Mouse (Mus musculus): ENCODE results near the gene Tmem216. TPM values are rescaled to one million over a fixed set of nuclear protein-coding genes. Genes with fewer than 3 reads are reported as not detected.

Tmem216 gene
- polyA plus RNA-seq, 1 experiment from 2014 or later, result 11.7 TPM

- Histone ChIP-seq H3K4me3 (ENCODE audit: low read depth, low read length) (peak overlapping the region; percentile 83), H3K27me3 (ENCODE audit: insufficient read depth, low read length) (no peaks in the 10 kb centered on the region), H3K4me1 (ENCODE audit: insufficient read depth) (peaks cover 39% of the 10 kb centered on the region), H3K9me3 (ENCODE audit: low read length) (no peaks in the 10 kb centered on the region), H3K4me2 (ENCODE audit: low read depth, low read length) (peak overlapping the region; percentile 85), H3K9ac (replicated peaks) (peak overlapping the region; percentile 91), H3K36me3 (replicated peaks; ENCODE audit: insufficient read depth, low read length) (peaks cover 24% of the 10 kb centered on the region), H3K27ac (ENCODE audit: low read depth) (peak overlapping the region; percentile 94)
- ATAC-seq (no peak), DNase-seq (no peak)
- TF ChIP-seq CTCF (IDR thresholded peaks at IDR 0.05; ENCODE audit: low read depth), result no peak
- TF ChIP-seq EP300 (IDR thresholded peaks at IDR 0.05; ENCODE audit: low read depth), result no peak
- WGBS (ENCODE audit: insufficient replicate concordance), result 20% methylated on average over 6 of the region's 6 CpGs
These were observed 46.3 kb upstream of the Tmem216 start for GRCm38 (mm10) chr19:10602247-10602769.

GRCm38 (mm10) chr19:10599648-10600047 is 43.6 kb upstream of the Tmem216 start:
- Histone ChIP-seq H3K9me3 (ENCODE audit: low read length) (no peaks in the 10 kb centered on the region), H3K36me3 (replicated peaks; ENCODE audit: insufficient read depth, low read length) (peaks cover 50% of the 10 kb centered on the region), H3K4me2 (ENCODE audit: low read depth, low read length) (no peak overlapping the region), H3K9ac (replicated peaks) (no peak overlapping the region), H3K27me3 (ENCODE audit: insufficient read depth, low read length) (no peaks in the 10 kb centered on the region), H3K27ac (ENCODE audit: low read depth) (no peak overlapping the region), H3K4me3 (ENCODE audit: low read depth, low read length) (no peak overlapping the region), H3K4me1 (ENCODE audit: insufficient read depth) (peaks cover 26% of the 10 kb centered on the region)
- 86% methylated on average over 2 of the region's 2 CpGs for WGBS (ENCODE audit: insufficient replicate concordance)
- no peak for ATAC-seq
- TF ChIP-seq CTCF (IDR thresholded peaks at IDR 0.05; ENCODE audit: low read depth), result no peak
- TF ChIP-seq EP300 (IDR thresholded peaks at IDR 0.05; ENCODE audit: low read depth), result no peak
- DNase-seq, result no peak

GRCm38 (mm10) chr19:10598188-10598587 is 42.1 kb upstream of the Tmem216 start:
- peaks cover 22% of the 10 kb centered on the region for H3K4me1 ChIP-seq (ENCODE audit: insufficient read depth)
- no peak overlapping the region for H3K9ac ChIP-seq (replicated peaks)
- TF ChIP-seq CTCF (IDR thresholded peaks at IDR 0.05; ENCODE audit: low read depth) (peak; percentile 68), EP300 (IDR thresholded peaks at IDR 0.05; ENCODE audit: low read depth) (no peak)
- no peaks in the 10 kb centered on the region for H3K27me3 ChIP-seq (ENCODE audit: insufficient read depth, low read length)
- H3K36me3 ChIP-seq (replicated peaks; ENCODE audit: insufficient read depth, low read length), result peaks cover 64% of the 10 kb centered on the region
- no peak overlapping the region for H3K4me2 ChIP-seq (ENCODE audit: low read depth, low read length)
- no peak overlapping the region for H3K4me3 ChIP-seq (ENCODE audit: low read depth, low read length)
- no peak overlapping the region for H3K27ac ChIP-seq (ENCODE audit: low read depth)
- ATAC-seq, result no peak
- 33% methylated on average over 3 of the region's 3 CpGs for WGBS (ENCODE audit: insufficient replicate concordance)
- peak; percentile 57 for DNase-seq
- no peaks in the 10 kb centered on the region for H3K9me3 ChIP-seq (ENCODE audit: low read length)

- H3K4me3 ChIP-seq (ENCODE audit: low read depth, low read length), result no peak overlapping the region
- no peaks in the 10 kb centered on the region for H3K27me3 ChIP-seq (ENCODE audit: insufficient read depth, low read length)
- peak; percentile 75 for ATAC-seq
- 77% methylated on average over 6 of the region's 6 CpGs for WGBS (ENCODE audit: insufficient replicate concordance)
- H3K27ac ChIP-seq (ENCODE audit: low read depth), result peak overlapping the region; percentile 45
- peak; percentile 39 for DNase-seq
- H3K36me3 ChIP-seq (replicated peaks; ENCODE audit: insufficient read depth, low read length), result peaks cover 68% of the 10 kb centered on the region
- TF ChIP-seq EP300 (IDR thresholded peaks at IDR 0.05; ENCODE audit: low read depth), result no peak
- TF ChIP-seq CTCF (IDR thresholded peaks at IDR 0.05; ENCODE audit: low read depth), result no peak
- no peak overlapping the region for H3K4me2 ChIP-seq (ENCODE audit: low read depth, low read length)
- no peaks in the 10 kb centered on the region for H3K9me3 ChIP-seq (ENCODE audit: low read length)
- H3K4me1 ChIP-seq (ENCODE audit: insufficient read depth), result peaks cover 24% of the 10 kb centered on the region
- no peak overlapping the region for H3K9ac ChIP-seq (replicated peaks)
These were observed 35.8 kb upstream of the Tmem216 start for GRCm38 (mm10) chr19:10591659-10592377.

GRCm38 (mm10) chr19:10590301-10590700 is 34.3 kb upstream of the Tmem216 start:
- Histone ChIP-seq H3K27ac (ENCODE audit: low read depth) (peak overlapping the region; percentile 45; the same call in 1 of the 2 replicates), H3K4me2 (ENCODE audit: low read depth, low read length) (no peak overlapping the region), H3K4me1 (ENCODE audit: insufficient read depth) (peaks cover 26% of the 10 kb centered on the region), H3K9ac (replicated peaks) (no peak overlapping the region), H3K36me3 (replicated peaks; ENCODE audit: insufficient read depth, low read length) (peaks cover 60% of the 10 kb centered on the region), H3K4me3 (ENCODE audit: low read depth, low read length) (no peak overlapping the region), H3K27me3 (ENCODE audit: insufficient read depth, low read length) (no peaks in the 10 kb centered on the region), H3K9me3 (ENCODE audit: low read length) (no peaks in the 10 kb centered on the region)
- no peak for TF ChIP-seq EP300 (IDR thresholded peaks at IDR 0.05; ENCODE audit: low read depth)
- TF ChIP-seq CTCF (IDR thresholded peaks at IDR 0.05; ENCODE audit: low read depth), result no peak
- ATAC-seq, result peak; percentile 15; the same call in 1 of the 2 replicates
- 51% methylated on average over 3 of the region's 3 CpGs for WGBS (ENCODE audit: insufficient replicate concordance)
- DNase-seq, result no peak

- DNase-seq (peak; percentile 32), ATAC-seq (peak; percentile 7; the same call in 1 of the 2 replicates)
- peak overlapping the region; percentile 45 for H3K27ac ChIP-seq (ENCODE audit: low read depth)
- H3K36me3 ChIP-seq (replicated peaks; ENCODE audit: insufficient read depth, low read length), result peaks cover 53% of the 10 kb centered on the region
- 53% methylated on average over 5 of the region's 5 CpGs for WGBS (ENCODE audit: insufficient replicate concordance)
- no peak overlapping the region for H3K4me2 ChIP-seq (ENCODE audit: low read depth, low read length)
- peaks cover 31% of the 10 kb centered on the region for H3K4me1 ChIP-seq (ENCODE audit: insufficient read depth)
- no peaks in the 10 kb centered on the region for H3K27me3 ChIP-seq (ENCODE audit: insufficient read depth, low read length)
- H3K9ac ChIP-seq (replicated peaks), result peak overlapping the region; percentile 26; the same call in 1 of the 2 replicates
- H3K4me3 ChIP-seq (ENCODE audit: low read depth, low read length), result no peak overlapping the region
- H3K9me3 ChIP-seq (ENCODE audit: low read length), result no peaks in the 10 kb centered on the region
- no peak for TF ChIP-seq EP300 (IDR thresholded peaks at IDR 0.05; ENCODE audit: low read depth)
- no peak for TF ChIP-seq CTCF (IDR thresholded peaks at IDR 0.05; ENCODE audit: low read depth)
These were observed 33.3 kb upstream of the Tmem216 start for GRCm38 (mm10) chr19:10589127-10589857.

Measured in liver, postnatal 0 days (tissue).